Mouse (Mus musculus): ENCODE results near the gene Ssb. TPM values are rescaled to one million over a fixed set of nuclear protein-coding genes. Genes with fewer than 3 reads are reported as not detected.

Ssb gene
- polyA plus RNA-seq, 1 experiment from 2014 or later = 440 TPM

GRCm38 (mm10) chr2:69851427-69852058 is 9.8 kb upstream of the Ssb start:
- H3K4me3 ChIP-seq (ENCODE audit: low read depth, low read length) = no peak overlapping the region
- WGBS = 60% methylated on average over 2 of the region's 2 CpGs
- no peaks in the 10 kb centered on the region for H3K4me1 ChIP-seq (ENCODE audit: control insufficient read depth, insufficient read depth, low read length)
- H3K27ac ChIP-seq (ENCODE audit: low read depth, low read length) = no peak overlapping the region
- DNase-seq (ENCODE audit: low spot score, missing footprints) = no peak
- no peak overlapping the region for H3K9ac ChIP-seq (ENCODE audit: low read length)
- H3K9me3 ChIP-seq (ENCODE audit: control insufficient read depth, low read length) = no peaks in the 10 kb centered on the region
- ATAC-seq (ENCODE audit: low FRiP score) = 0 out of 2 replicates have a peak, but pooled peaks have one; percentile 11
- H3K36me3 ChIP-seq (ENCODE audit: control insufficient read depth, insufficient read depth, low read length) = no peaks in the 10 kb centered on the region
- H3K4me2 ChIP-seq = no peak overlapping the region
- no peaks in the 10 kb centered on the region for H3K27me3 ChIP-seq (ENCODE audit: control insufficient read depth, insufficient read depth, low read length)

GRCm38 (mm10) chr2:69856392-69856791 is 5.0 kb upstream of the Ssb start:
- no peaks in the 10 kb centered on the region for H3K27me3 ChIP-seq (ENCODE audit: control insufficient read depth, insufficient read depth, low read length)
- no peak overlapping the region for H3K27ac ChIP-seq (ENCODE audit: low read depth, low read length)
- H3K4me2 ChIP-seq = no peak overlapping the region
- H3K4me1 ChIP-seq (ENCODE audit: control insufficient read depth, insufficient read depth, low read length) = no peaks in the 10 kb centered on the region
- WGBS = 72% methylated on average over 8 of the region's 8 CpGs
- H3K9me3 ChIP-seq (ENCODE audit: control insufficient read depth, low read length) = no peaks in the 10 kb centered on the region
- no peaks in the 10 kb centered on the region for H3K36me3 ChIP-seq (ENCODE audit: control insufficient read depth, insufficient read depth, low read length)
- H3K9ac ChIP-seq (ENCODE audit: low read length) = no peak overlapping the region
- peak; percentile 12 for DNase-seq (ENCODE audit: low spot score, missing footprints)
- H3K4me3 ChIP-seq (ENCODE audit: low read depth, low read length) = no peak overlapping the region
- ATAC-seq (ENCODE audit: low FRiP score) = no peak

GRCm38 (mm10) chr2:69857882-69858281 is 3.5 kb upstream of the Ssb start:
- no peak overlapping the region for H3K27ac ChIP-seq (ENCODE audit: low read depth, low read length)
- peak; percentile 53 for DNase-seq (ENCODE audit: low spot score, missing footprints)
- H3K9me3 ChIP-seq (ENCODE audit: control insufficient read depth, low read length) = no peaks in the 10 kb centered on the region
- H3K9ac ChIP-seq (ENCODE audit: low read length) = no peak overlapping the region
- H3K4me1 ChIP-seq (ENCODE audit: control insufficient read depth, insufficient read depth, low read length) = peaks cover 7% of the 10 kb centered on the region
- H3K4me3 ChIP-seq (ENCODE audit: low read depth, low read length) = no peak overlapping the region
- no peaks in the 10 kb centered on the region for H3K36me3 ChIP-seq (ENCODE audit: control insufficient read depth, insufficient read depth, low read length)
- no peaks in the 10 kb centered on the region for H3K27me3 ChIP-seq (ENCODE audit: control insufficient read depth, insufficient read depth, low read length)
- H3K4me2 ChIP-seq = no peak overlapping the region
- WGBS = 82% methylated on average over 1 of the region's 1 CpGs
- ATAC-seq (ENCODE audit: low FRiP score) = no peak

DNA sequence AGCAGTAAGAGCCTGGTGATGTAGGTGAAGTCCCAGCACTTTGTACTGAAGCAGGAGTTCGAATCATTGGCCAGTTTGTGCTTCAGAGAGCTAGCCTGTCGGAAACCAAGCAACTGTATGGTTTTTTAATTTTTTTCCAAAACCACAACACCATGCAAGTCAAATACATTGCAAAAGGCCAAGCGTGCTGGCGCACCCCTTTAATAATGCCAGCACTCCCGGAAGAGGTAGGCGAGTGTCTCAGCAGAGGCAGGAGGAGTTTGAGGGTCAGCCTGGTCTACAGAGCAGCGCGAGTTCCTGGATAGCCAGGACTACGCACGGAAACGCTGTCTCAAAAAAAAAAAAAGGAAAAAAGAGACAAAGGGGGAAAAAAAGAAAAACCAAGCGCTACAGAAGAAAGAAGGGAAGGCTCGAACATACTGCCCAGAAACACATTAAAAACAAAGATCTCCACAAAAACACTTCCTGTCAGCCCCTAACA is 350 bp upstream of the Ssb start:
- peak overlapping the region; percentile 99 for H3K4me3 ChIP-seq (ENCODE audit: low read depth, low read length)
- peaks cover 11% of the 10 kb centered on the region for H3K4me1 ChIP-seq (ENCODE audit: control insufficient read depth, insufficient read depth, low read length)
- H3K9me3 ChIP-seq (ENCODE audit: control insufficient read depth, low read length) = no peaks in the 10 kb centered on the region
- 14% methylated on average over 12 of the region's 13 CpGs for WGBS
- ATAC-seq (ENCODE audit: low FRiP score) (peak; percentile 63), DNase-seq (ENCODE audit: low spot score, missing footprints) (no peak)
- H3K27ac ChIP-seq (ENCODE audit: low read depth, low read length) = peak overlapping the region; percentile 71; the same call in 1 of the 2 replicates
- peak overlapping the region; percentile 99 for H3K9ac ChIP-seq (ENCODE audit: low read length)
- peak overlapping the region; percentile 87 for H3K4me2 ChIP-seq
- H3K36me3 ChIP-seq (ENCODE audit: control insufficient read depth, insufficient read depth, low read length) = no peaks in the 10 kb centered on the region
- no peaks in the 10 kb centered on the region for H3K27me3 ChIP-seq (ENCODE audit: control insufficient read depth, insufficient read depth, low read length)

GRCm38 (mm10) chr2:69862117-69862657 is 825 bp downstream of the Ssb start:
- Histone ChIP-seq H3K4me3 (ENCODE audit: low read depth, low read length) (peak overlapping the region; percentile 99), H3K27ac (ENCODE audit: low read depth, low read length) (no peak overlapping the region), H3K4me2 (peak overlapping the region; percentile 87), H3K9ac (ENCODE audit: low read length) (peak overlapping the region; percentile 99), H3K27me3 (ENCODE audit: control insufficient read depth, insufficient read depth, low read length) (no peaks in the 10 kb centered on the region), H3K36me3 (ENCODE audit: control insufficient read depth, insufficient read depth, low read length) (no peaks in the 10 kb centered on the region), H3K9me3 (ENCODE audit: control insufficient read depth, low read length) (no peaks in the 10 kb centered on the region), H3K4me1 (ENCODE audit: control insufficient read depth, insufficient read depth, low read length) (peaks cover 11% of the 10 kb centered on the region)
- ATAC-seq (ENCODE audit: low FRiP score) (no peak), DNase-seq (ENCODE audit: low spot score, missing footprints) (peak; percentile 91)
- WGBS = 5% methylated on average over 13 of the region's 13 CpGs

GRCm38 (mm10) chr2:69883990-69884391 is 22.6 kb downstream of the Ssb start:
- H3K9ac ChIP-seq (ENCODE audit: low read length) = no peak overlapping the region
- peaks cover 5% of the 10 kb centered on the region; the same call in 1 of the 2 replicates for H3K4me1 ChIP-seq (ENCODE audit: control insufficient read depth, insufficient read depth, low read length)
- no peak for ATAC-seq (ENCODE audit: low FRiP score)
- no peak for DNase-seq (ENCODE audit: low spot score, missing footprints)
- no peak overlapping the region for H3K4me3 ChIP-seq (ENCODE audit: low read depth, low read length)
- 72% methylated on average over 2 of the region's 2 CpGs for WGBS
- H3K36me3 ChIP-seq (ENCODE audit: control insufficient read depth, insufficient read depth, low read length) = no peaks in the 10 kb centered on the region
- no peaks in the 10 kb centered on the region for H3K27me3 ChIP-seq (ENCODE audit: control insufficient read depth, insufficient read depth, low read length)
- H3K9me3 ChIP-seq (ENCODE audit: control insufficient read depth, low read length) = no peaks in the 10 kb centered on the region
- H3K27ac ChIP-seq (ENCODE audit: low read depth, low read length) = no peak overlapping the region
- no peak overlapping the region for H3K4me2 ChIP-seq

GRCm38 (mm10) chr2:69884581-69884980 is 23.2 kb downstream of the Ssb start:
- no peak for ATAC-seq (ENCODE audit: low FRiP score)
- no peaks in the 10 kb centered on the region for H3K9me3 ChIP-seq (ENCODE audit: control insufficient read depth, low read length)
- H3K27me3 ChIP-seq (ENCODE audit: control insufficient read depth, insufficient read depth, low read length) = no peaks in the 10 kb centered on the region
- 65% methylated on average over 6 of the region's 6 CpGs for WGBS
- H3K36me3 ChIP-seq (ENCODE audit: control insufficient read depth, insufficient read depth, low read length) = no peaks in the 10 kb centered on the region
- H3K4me2 ChIP-seq = peak overlapping the region; percentile 87
- DNase-seq (ENCODE audit: low spot score, missing footprints) = no peak
- peak overlapping the region; percentile 88 for H3K9ac ChIP-seq (ENCODE audit: low read length)
- peak overlapping the region; percentile 60 for H3K4me3 ChIP-seq (ENCODE audit: low read depth, low read length)
- no peak overlapping the region for H3K27ac ChIP-seq (ENCODE audit: low read depth, low read length)
- peaks cover 5% of the 10 kb centered on the region; the same call in 1 of the 2 replicates for H3K4me1 ChIP-seq (ENCODE audit: control insufficient read depth, insufficient read depth, low read length)

DNA sequence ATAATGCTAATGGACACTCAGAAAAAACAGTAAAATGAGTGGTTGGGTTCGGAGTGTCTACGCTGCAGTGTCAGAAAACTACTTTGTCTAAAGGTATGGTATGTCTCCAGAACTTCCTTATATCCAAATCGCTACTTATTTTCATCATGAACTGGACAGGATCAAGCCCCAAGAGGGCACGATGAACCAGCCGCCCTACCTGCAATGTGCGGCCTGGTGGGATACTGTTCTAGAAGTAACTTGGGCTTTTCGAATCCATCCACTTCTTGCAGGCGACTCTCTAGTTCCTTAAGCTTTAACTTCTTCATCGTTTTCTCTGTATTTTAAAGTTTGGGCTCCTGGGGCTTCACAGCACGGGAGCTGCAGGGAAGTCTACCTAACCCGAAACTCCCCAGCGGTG is 23.7 kb downstream of the Ssb start:
- H3K27me3 ChIP-seq (ENCODE audit: control insufficient read depth, insufficient read depth, low read length) = no peaks in the 10 kb centered on the region
- H3K36me3 ChIP-seq (ENCODE audit: control insufficient read depth, insufficient read depth, low read length) = no peaks in the 10 kb centered on the region
- peak; percentile 47 for ATAC-seq (ENCODE audit: low FRiP score)
- H3K4me2 ChIP-seq = peak overlapping the region; percentile 87
- H3K9me3 ChIP-seq (ENCODE audit: control insufficient read depth, low read length) = no peaks in the 10 kb centered on the region
- 6% methylated on average over 12 of the region's 12 CpGs for whole genome bisulfite sequencing
- H3K9ac ChIP-seq (ENCODE audit: low read length) = peak overlapping the region; percentile 88
- H3K4me3 ChIP-seq (ENCODE audit: low read depth, low read length) = peak overlapping the region; percentile 60
- no peak for DNase-seq (ENCODE audit: low spot score, missing footprints)
- peaks cover 5% of the 10 kb centered on the region; the same call in 1 of the 2 replicates for H3K4me1 ChIP-seq (ENCODE audit: control insufficient read depth, insufficient read depth, low read length)
- H3K27ac ChIP-seq (ENCODE audit: low read depth, low read length) = no peak overlapping the region

All from midbrain, embryonic 11.5 days (tissue).